Mouse (Mus musculus): ENCODE data around the gene Nol6. TPM values are rescaled to one million over a fixed set of nuclear protein-coding genes. Genes with fewer than 3 reads are reported as not detected.

Nol6 gene
- total RNA-seq, 1 experiment: 67.5 TPM

GRCm38 (mm10) chr4:41108717-41109425 is 15.4 kb downstream of the Nol6 start:
- in situ Hi-C loops (cut with MboI; ENCODE audit: low sequenced_read_pairs in 2 of 2, unreplicated experiment in 2 of 2): no loop called here
- TF ChIP-seq ZNF384 (IDR thresholded peaks at IDR 0.05; ENCODE audit: low read depth, low read length): no peak
- no peak for TF ChIP-seq ZC3H11A (IDR thresholded peaks at IDR 0.05; ENCODE audit: borderline replicate concordance, low read depth, low read length)
- no peak for TF ChIP-seq HCFC1 (IDR thresholded peaks at IDR 0.05; ENCODE audit: borderline replicate concordance, insufficient read depth, low read length)
- 0 out of 2 replicates have a peak, but pooled peaks cover under 1% of the 10 kb centered on the region for H3K36me3 ChIP-seq (ENCODE audit: control insufficient read depth, insufficient read depth, low read length, poor library complexity, severe bottlenecking)
- no peak overlapping the region for H3K4me3 ChIP-seq (ENCODE audit: insufficient read depth in 1 of 2, low read depth in 1 of 2, low read length in 2 of 2, poor library complexity in 1 of 2, severe bottlenecking in 1 of 2)
- H3K9ac ChIP-seq (ENCODE audit: insufficient read depth, low read depth, low read length, poor library complexity, severe bottlenecking): no peak overlapping the region
- no peaks in the 10 kb centered on the region for H3K9me3 ChIP-seq (ENCODE audit: control insufficient read depth, insufficient read depth, low read depth, low read length)
- DNase-seq (ENCODE audit: low read depth, low spot score): no peak
- no peaks in the 10 kb centered on the region for H3K4me1 ChIP-seq (ENCODE audit: control insufficient read depth in 2 of 2, insufficient read depth in 2 of 2, low read length in 2 of 2, poor library complexity in 1 of 2)
- H3K27ac ChIP-seq (ENCODE audit: insufficient read depth, low read depth, low read length, poor library complexity, severe bottlenecking): no peak overlapping the region

DNA sequence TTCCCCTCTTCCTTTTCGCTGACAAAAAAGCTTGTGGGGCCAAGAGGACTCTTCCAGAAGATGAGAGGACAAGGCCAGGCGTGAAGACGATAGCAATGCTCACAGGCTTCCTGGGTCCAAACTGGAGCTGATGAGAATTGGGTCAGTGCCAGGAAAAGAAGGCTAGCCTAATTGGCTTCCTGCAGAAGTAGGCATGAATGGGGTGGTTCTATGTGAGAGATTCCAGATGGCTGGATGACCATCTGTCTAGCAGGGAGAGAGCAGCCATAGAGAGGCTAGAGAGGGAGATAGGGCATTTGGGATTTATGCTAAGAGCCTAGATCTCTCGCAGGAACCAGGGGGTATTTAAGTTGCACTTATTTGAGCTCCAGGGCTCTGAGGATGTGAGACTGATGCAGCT is 16.8 kb downstream of the Nol6 start:
- no peak for DNase-seq (ENCODE audit: low read depth, low spot score)
- Histone ChIP-seq H3K36me3 (ENCODE audit: control insufficient read depth, insufficient read depth, low read length, poor library complexity, severe bottlenecking) (no peaks in the 10 kb centered on the region), H3K27ac (ENCODE audit: insufficient read depth, low read depth, low read length, poor library complexity, severe bottlenecking) (no peak overlapping the region), H3K4me3 (ENCODE audit: insufficient read depth in 1 of 2, low read depth in 1 of 2, low read length in 2 of 2, poor library complexity in 1 of 2, severe bottlenecking in 1 of 2) (no peak overlapping the region), H3K9me3 (ENCODE audit: control insufficient read depth, insufficient read depth, low read depth, low read length) (no peaks in the 10 kb centered on the region), H3K4me1 (ENCODE audit: control insufficient read depth in 2 of 2, insufficient read depth in 2 of 2, low read length in 2 of 2, poor library complexity in 1 of 2) (no peaks in the 10 kb centered on the region), H3K9ac (ENCODE audit: insufficient read depth, low read depth, low read length, poor library complexity, severe bottlenecking) (no peak overlapping the region)
- in situ Hi-C loops (cut with MboI; ENCODE audit: low sequenced_read_pairs in 2 of 2, unreplicated experiment in 2 of 2): no loop called here
- TF ChIP-seq CHD2 (IDR thresholded peaks at IDR 0.05; ENCODE audit: low read depth, low read length): no peak
- TF ChIP-seq ZNF384 (IDR thresholded peaks at IDR 0.05; ENCODE audit: low read depth, low read length): no peak
- TF ChIP-seq HCFC1 (IDR thresholded peaks at IDR 0.05; ENCODE audit: borderline replicate concordance, insufficient read depth, low read length): no peak
- TF ChIP-seq MAFK (IDR thresholded peaks at IDR 0.05; ENCODE audit: insufficient read depth, low read depth, low read length): no peak
- TF ChIP-seq ZC3H11A (IDR thresholded peaks at IDR 0.05; ENCODE audit: borderline replicate concordance, low read depth, low read length): no peak

DNA sequence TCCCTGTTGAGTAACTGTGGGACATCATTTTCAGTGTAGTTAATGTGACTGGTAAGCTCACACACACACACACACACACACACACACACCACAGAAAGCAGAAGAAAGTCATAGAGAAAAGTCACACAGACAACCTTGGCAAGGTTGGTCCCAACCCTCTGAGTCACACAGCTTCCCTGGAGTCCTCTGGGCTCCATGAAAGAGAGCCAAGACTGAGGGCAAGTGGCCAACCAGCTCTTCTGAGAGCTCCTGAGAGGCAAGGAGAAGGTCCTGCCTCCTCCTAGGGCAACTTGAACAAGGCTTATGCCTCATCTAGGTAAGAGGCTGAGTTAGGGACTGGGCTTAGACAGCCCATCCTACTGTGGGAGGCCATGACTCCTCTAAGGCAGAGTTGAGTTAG is 21.4 kb downstream of the Nol6 start:
- Histone ChIP-seq H3K4me1 (ENCODE audit: control insufficient read depth in 2 of 2, insufficient read depth in 2 of 2, low read length in 2 of 2, poor library complexity in 1 of 2) (peaks cover 12 to 15% of the 10 kb centered on the region in 2 experiments), H3K9me3 (ENCODE audit: control insufficient read depth, insufficient read depth, low read depth, low read length) (no peaks in the 10 kb centered on the region), H3K36me3 (ENCODE audit: control insufficient read depth, insufficient read depth, low read length, poor library complexity, severe bottlenecking) (no peaks in the 10 kb centered on the region), H3K4me3 (ENCODE audit: insufficient read depth in 1 of 2, low read depth in 1 of 2, low read length in 2 of 2, poor library complexity in 1 of 2, severe bottlenecking in 1 of 2) (no peak overlapping the region), H3K9ac (ENCODE audit: insufficient read depth, low read depth, low read length, poor library complexity, severe bottlenecking) (no peak overlapping the region), H3K27ac (ENCODE audit: insufficient read depth, low read depth, low read length, poor library complexity, severe bottlenecking) (no peak overlapping the region)
- DNase-seq (ENCODE audit: low read depth, low spot score): no peak
- in situ Hi-C loops (cut with MboI; ENCODE audit: low sequenced_read_pairs in 2 of 2, unreplicated experiment in 2 of 2): no loop called here
- TF ChIP-seq ZNF384 (IDR thresholded peaks at IDR 0.05; ENCODE audit: low read depth, low read length) (no peak), MAFK (IDR thresholded peaks at IDR 0.05; ENCODE audit: insufficient read depth, low read depth, low read length) (no peak), CHD2 (IDR thresholded peaks at IDR 0.05; ENCODE audit: low read depth, low read length) (no peak), ZC3H11A (IDR thresholded peaks at IDR 0.05; ENCODE audit: borderline replicate concordance, low read depth, low read length) (no peak), HCFC1 (IDR thresholded peaks at IDR 0.05; ENCODE audit: borderline replicate concordance, insufficient read depth, low read length) (no peak)

GRCm38 (mm10) chr4:41100986-41101385 is 23.3 kb downstream of the Nol6 start:
- DNase-seq (ENCODE audit: low read depth, low spot score): no peak
- Histone ChIP-seq H3K4me1 (ENCODE audit: control insufficient read depth in 2 of 2, insufficient read depth in 2 of 2, low read length in 2 of 2, poor library complexity in 1 of 2) (peaks cover 15% of the 10 kb centered on the region in 2 experiments), H3K9me3 (ENCODE audit: control insufficient read depth, insufficient read depth, low read depth, low read length) (no peaks in the 10 kb centered on the region), H3K4me3 (ENCODE audit: insufficient read depth in 1 of 2, low read depth in 1 of 2, low read length in 2 of 2, poor library complexity in 1 of 2, severe bottlenecking in 1 of 2) (no peak overlapping the region), H3K27ac (ENCODE audit: insufficient read depth, low read depth, low read length, poor library complexity, severe bottlenecking) (peak overlapping the region; percentile 18; the same call in 1 of the 2 replicates), H3K36me3 (ENCODE audit: control insufficient read depth, insufficient read depth, low read length, poor library complexity, severe bottlenecking) (no peaks in the 10 kb centered on the region), H3K9ac (ENCODE audit: insufficient read depth, low read depth, low read length, poor library complexity, severe bottlenecking) (no peak overlapping the region)
- in situ Hi-C loops (cut with MboI; ENCODE audit: low sequenced_read_pairs in 2 of 2, unreplicated experiment in 2 of 2): no loop called here
- peak; percentile 73 for TF ChIP-seq MAFK (IDR thresholded peaks at IDR 0.05; ENCODE audit: insufficient read depth, low read depth, low read length)
- peak; percentile 54; the same call in 1 of the 2 replicates for TF ChIP-seq CHD2 (IDR thresholded peaks at IDR 0.05; ENCODE audit: low read depth, low read length)
- TF ChIP-seq HCFC1 (IDR thresholded peaks at IDR 0.05; ENCODE audit: borderline replicate concordance, insufficient read depth, low read length): no peak

GRCm38 (mm10) chr4:41098577-41098951 is 25.7 kb downstream of the Nol6 start:
- Histone ChIP-seq H3K4me1 (ENCODE audit: control insufficient read depth in 2 of 2, insufficient read depth in 2 of 2, low read length in 2 of 2, poor library complexity in 1 of 2) (peaks cover 15 to 22% of the 10 kb centered on the region in 2 experiments), H3K4me3 (ENCODE audit: insufficient read depth in 1 of 2, low read depth in 1 of 2, low read length in 2 of 2, poor library complexity in 1 of 2, severe bottlenecking in 1 of 2) (peak overlapping the region; percentile 61 to 68; a peak in 3 of 4 replicates), H3K9ac (ENCODE audit: insufficient read depth, low read depth, low read length, poor library complexity, severe bottlenecking) (no peak overlapping the region), H3K36me3 (ENCODE audit: control insufficient read depth, insufficient read depth, low read length, poor library complexity, severe bottlenecking) (no peaks in the 10 kb centered on the region), H3K27ac (ENCODE audit: insufficient read depth, low read depth, low read length, poor library complexity, severe bottlenecking) (no peak overlapping the region), H3K9me3 (ENCODE audit: control insufficient read depth, insufficient read depth, low read depth, low read length) (no peaks in the 10 kb centered on the region)
- TF ChIP-seq MAFK (IDR thresholded peaks at IDR 0.05; ENCODE audit: insufficient read depth, low read depth, low read length): no peak
- no peak for TF ChIP-seq HCFC1 (IDR thresholded peaks at IDR 0.05; ENCODE audit: borderline replicate concordance, insufficient read depth, low read length)
- no peak for TF ChIP-seq ZNF384 (IDR thresholded peaks at IDR 0.05; ENCODE audit: low read depth, low read length)
- TF ChIP-seq CHD2 (IDR thresholded peaks at IDR 0.05; ENCODE audit: low read depth, low read length): no peak
- DNase-seq (ENCODE audit: low read depth, low spot score): no peak
- in situ Hi-C loops (cut with MboI; ENCODE audit: low sequenced_read_pairs in 2 of 2, unreplicated experiment in 2 of 2): no loop called here

Measured in ES-E14 (cell line).